Mouse (Mus musculus) adrenal gland, adult 8-10 months (tissue): ENCODE results near the gene Dlgap3. TPM values are rescaled to one million over a fixed set of nuclear protein-coding genes. Genes with fewer than 3 reads are reported as not detected.

Experiments
- DNase-seq: peaks from one replicate; pipeline ENCODE4 v3.0.0; 2022
- total RNA-seq, 4 experiments: library from RNA; stranded (reverse); gene quantifications; 2 replicates each; pipeline ENCODE4 v1.2.4; 2022

Gene Dlgap3
- total RNA-seq, 4 experiments from 2014 or later, result 3.3 to 7.0 (median 5.8) TPM

DNA sequence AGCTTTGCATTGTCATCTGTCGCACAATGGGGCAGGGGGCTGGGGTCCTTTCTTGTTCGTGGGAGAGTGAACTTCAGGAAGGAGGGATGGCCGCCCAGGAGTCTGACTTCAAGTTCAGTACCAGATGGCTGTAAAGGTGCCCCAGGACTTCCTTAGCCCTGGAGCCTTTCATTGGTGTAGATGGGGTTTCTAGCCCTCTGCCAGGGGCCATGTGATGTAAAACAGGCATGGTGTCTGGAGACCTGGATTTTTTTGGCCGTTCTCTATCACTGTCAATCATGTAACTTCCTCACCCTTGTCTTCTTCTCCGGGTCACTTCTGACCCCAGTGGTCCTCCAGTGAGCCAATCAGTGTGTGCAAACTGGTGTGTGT is 95.2 kb downstream of the Dlgap3 start:
- no peak for DNase-seq

DNA sequence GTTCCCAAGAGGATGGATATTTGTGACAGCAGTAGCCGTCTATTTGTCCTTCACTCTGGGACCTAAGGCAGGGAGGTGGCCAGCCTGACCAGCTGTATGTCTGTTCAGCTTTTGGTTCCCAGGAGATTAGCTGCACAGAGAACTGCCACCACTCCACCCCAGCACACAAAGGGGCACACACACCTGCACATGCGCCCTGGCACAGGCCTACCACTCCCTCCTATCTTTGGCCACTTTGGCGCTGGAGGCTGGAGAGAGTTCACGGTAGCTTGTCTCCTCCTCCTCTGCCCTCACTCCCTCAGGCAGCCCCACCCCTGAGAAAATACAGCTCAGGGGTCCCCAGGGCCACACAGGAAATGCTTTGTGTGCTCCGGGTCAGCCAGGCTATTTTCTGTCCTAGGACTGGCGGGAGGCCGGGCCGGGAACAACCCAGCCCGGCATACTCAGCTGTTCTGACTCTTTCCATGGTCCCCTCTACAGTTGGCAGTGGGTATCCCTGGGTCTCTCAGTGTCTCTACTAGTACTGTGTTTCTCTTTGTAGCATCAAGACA is 109.5 kb downstream of the Dlgap3 start:
- DNase-seq, result no peak

DNA sequence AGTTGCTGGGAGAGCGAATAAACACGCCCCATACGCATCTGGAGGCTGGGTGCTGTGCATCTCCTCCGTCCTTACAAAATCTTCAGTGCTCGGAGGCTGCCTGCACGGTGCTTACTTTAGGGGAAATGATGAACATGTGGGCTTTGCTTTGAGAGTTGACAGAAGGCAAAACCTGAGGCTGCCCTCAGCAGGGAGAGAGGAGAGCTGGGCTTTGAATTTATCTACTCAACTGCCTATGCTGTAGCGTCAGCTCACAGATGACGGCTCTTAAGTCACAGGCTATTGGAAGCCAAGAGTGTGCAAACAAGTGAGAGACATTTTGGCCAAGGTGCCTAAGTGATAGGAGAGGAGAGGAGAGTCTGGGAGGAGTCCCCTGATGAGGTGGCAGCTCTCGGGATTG is 110.2 kb downstream of the Dlgap3 start:
- no peak for DNase-seq

Other genes starting within 250 kb of the Dlgap3 start
- 10 to 100 TPM; 43.7 to 80.5 (median 57.3) TPM for gene Zmym4, start 201.1 kb upstream of the Dlgap3 start, total RNA-seq
- 100 to 1,000 TPM; 141 to 249 (median 190) TPM for gene Sfpq, start 147.9 kb upstream of the Dlgap3 start, total RNA-seq
- gene Zmym1, start 108.1 kb upstream of the Dlgap3 start, total RNA-seq, result 10 to 100 TPM in 3 of 4 experiments, 1 to 10 TPM in 1; 9.5 to 11.6 (median 10.9) TPM
- 10 to 100 TPM; 18.1 to 32.3 (median 25.4) TPM for gene Zmym6, start 91.8 kb upstream of the Dlgap3 start, total RNA-seq
- gene Tmem35b, start 45.5 kb upstream of the Dlgap3 start, total RNA-seq, result 10 to 100 TPM; 19.0 to 21.6 (median 20.3) TPM
- 10 to 100 TPM; 58.8 to 73.0 (median 67.6) TPM for gene Smim12, start 74.6 kb downstream of the Dlgap3 start, total RNA-seq
- 1 to 10 TPM; 3.1 to 7.0 (median 4.5) TPM for gene Gja4, start 144.8 kb downstream of the Dlgap3 start, total RNA-seq
- not detected for gene Gjb3, start 161.6 kb downstream of the Dlgap3 start, total RNA-seq
- not detected for gene Gjb4, start 184.9 kb downstream of the Dlgap3 start, total RNA-seq
- under 1 TPM in 3 of 4 experiments, not detected in 1; 0.18 to 0.38 (median 0.21) TPM for gene Gjb5, start 189.0 kb downstream of the Dlgap3 start, total RNA-seq